Mouse (Mus musculus) liver, postnatal 0 days (tissue): Measurements from ENCODE around the gene Spib.
A peak's percentile ranks its signal among the peaks of the same experiment; 100 is the strongest.

Source experiments
- CTCF ChIP-seq: sonication (generic); IDR thresholded peaks from 2 replicates; pipeline ENCODE4 v1.5.1; 2016; ENCODE audit warnings: antibody characterized with exemption, low read depth
- EP300 ChIP-seq: IDR thresholded peaks from 2 replicates; pipeline ENCODE4 v1.6.1; 2016; ENCODE audit warnings: antibody characterized with exemption, low read depth, mild to moderate bottlenecking

DNA sequence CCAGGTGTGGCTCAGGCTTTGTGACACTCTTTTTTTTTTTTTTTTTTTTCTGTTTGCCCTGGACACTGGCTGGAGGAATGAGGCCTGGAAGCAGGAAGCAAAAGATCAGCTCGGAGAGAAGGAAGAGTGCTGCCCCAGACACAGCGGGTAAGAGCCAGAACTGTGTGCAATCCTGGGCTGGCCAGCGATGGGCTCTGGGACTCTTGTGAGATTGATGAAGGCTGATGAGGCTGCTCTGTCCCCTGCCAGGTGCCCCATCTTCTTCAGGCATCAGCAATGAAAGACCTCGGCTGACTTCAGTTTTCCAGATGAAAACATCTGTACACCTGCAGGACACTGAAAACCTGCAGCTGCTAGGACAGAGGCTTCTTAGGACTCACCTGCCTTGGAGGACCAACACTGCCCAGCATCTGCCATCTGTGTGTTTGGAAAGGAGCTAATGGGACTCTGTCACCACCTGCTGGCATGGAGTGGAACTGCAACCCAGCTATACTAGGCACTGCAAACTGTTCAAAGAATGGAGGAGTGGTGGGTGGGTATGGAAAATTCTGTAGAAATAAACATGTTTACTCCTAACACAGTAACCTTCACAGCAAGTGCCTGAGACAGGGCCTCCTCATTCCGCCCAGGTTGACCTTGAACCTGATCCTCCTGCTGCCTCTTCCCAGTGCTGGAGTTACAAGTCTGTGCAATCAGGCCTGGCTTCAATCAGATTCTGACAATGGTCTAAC lies 46.9 kb downstream of the Spib start:
- no peak for TF ChIP-seq EP300
- peak; percentile 99 for TF ChIP-seq CTCF
